Mouse (Mus musculus) cerebellum, adult 2 months (tissue): ENCODE measurements at regions not wholly inside any gene's neighbourhood (a gene's known extent, or its start where the extent isn't known, plus 50 kb on each side); places are given as distances from the start of the nearest gene placed in this dataset.

Source experiments
- CTCF ChIP-seq: fragments of 200-500 bp; IDR thresholded peaks from 2 replicates; pipeline ENCODE4 v1.5.1; 2011; ENCODE audit warnings: low read depth, mild to moderate bottlenecking, control low read depth, low read length, moderate library complexity, borderline replicate concordance; ENCODE audit not compliant: insufficient read depth
- POLR2A ChIP-seq: fragments of 200-500 bp; IDR thresholded peaks from 2 replicates; pipeline ENCODE4 v1.6.1; 2011; ENCODE audit warnings: low read length, control low read depth, borderline replicate concordance; ENCODE audit not compliant: insufficient read depth

DNA sequence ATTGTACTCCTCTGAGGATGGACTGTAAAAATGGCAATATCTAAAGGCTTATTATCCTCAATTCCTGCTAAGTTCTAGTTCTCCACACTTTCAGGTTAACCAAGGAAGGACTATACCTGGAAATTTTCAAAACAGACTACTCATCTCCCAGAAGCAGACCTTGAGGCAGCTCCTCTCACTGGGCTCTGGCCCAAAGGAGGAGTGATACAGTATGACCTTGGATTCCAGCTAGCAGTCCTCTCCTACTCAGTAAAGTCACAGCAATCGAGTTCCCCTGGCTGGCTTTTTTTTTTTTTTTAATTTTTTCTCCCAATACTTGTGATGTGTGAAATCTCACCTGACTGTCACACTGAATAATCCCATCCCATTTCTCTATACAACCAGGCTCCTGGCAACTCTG is 2124.2 kb downstream of the Gm37988 start:
- TF ChIP-seq CTCF (no peak), POLR2A (no peak)
